Mouse (Mus musculus) effector memory CD4-positive, alpha-beta T cell, adult 7 months (primary cell): Measurements from ENCODE around the gene Cphx3. TPM values are rescaled to one million over a fixed set of nuclear protein-coding genes. Genes with fewer than 3 reads are reported as not detected.

Experiments
- polyA plus RNA-seq: library from polyadenylated mRNA; unstranded; fragments of 100-300 nt; shearing (Covaris generic); gene quantifications from one replicate; pipeline ENCODE4 v1.2.1, GENCODE M21; 2017

The Cphx3 gene
- not detected for polyA plus RNA-seq

DNA sequence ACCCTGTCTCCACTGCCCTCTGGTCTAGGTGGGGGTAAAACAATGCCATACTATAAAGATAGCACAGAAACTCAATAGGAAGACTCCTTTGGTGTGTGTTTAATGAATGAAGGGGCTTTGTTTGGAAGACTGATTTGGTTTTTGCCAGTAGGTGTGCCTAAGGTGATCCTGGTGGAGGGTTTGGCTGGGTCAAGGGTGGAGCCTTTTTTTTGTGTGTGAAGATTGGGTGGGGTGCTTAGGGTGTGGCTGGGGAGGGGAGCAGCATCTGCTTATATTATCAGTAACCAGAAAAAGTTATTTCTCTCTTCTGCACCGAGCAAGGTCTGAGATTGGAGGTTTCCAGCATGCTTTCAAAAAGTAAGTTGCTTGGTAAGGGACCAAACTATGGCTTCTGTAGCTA is at the start of gene Cphx3:
Cphx3 (plus strand) TSS at position 301 of the 400 bp plus-strand sequence.

DNA sequence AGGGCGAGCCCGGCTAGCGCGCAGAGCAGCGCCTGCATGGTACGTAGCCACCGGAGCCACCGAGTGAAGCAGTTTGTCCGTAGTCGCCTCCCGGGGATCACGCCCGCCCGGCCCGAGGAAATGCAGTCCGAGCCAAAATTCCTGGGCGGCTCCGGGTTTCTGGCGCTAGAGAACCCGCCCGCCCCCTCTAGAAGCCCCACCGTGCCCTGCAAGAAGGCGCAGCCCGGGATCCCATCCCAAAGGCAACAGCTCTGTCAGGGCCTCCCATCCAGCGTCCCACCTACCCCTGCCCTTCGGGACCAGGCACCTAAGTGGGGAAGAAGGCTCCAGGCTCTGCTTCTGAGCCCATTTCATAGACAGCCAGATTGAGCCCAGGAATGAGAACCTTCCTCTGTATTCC is 39.5 kb upstream of the Cphx3 start, which contains the start of gene Gm9780:
Gm9780 (minus strand) TSS at position 101 of the 400 bp plus-strand sequence.

DNA sequence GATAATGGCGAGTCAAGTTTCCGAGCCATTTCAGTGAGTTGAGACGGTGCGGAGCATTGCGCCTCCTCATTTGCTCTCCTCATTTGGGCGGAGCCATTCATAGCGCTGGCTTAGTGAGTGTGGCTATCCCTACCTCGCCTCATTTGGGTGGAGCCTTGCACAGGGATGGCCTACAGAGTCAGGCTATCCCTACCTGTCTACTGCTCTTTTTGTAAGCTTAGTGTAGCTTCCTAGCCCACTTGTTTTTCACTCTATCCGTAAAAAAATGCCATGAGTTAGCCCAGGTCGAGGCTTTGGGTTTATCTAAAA is 14.8 kb upstream of the Cphx3 start, which contains the start of gene Tmem254c:
Tmem254c (minus strand) TSS at position 31 of the 309 bp plus-strand sequence.

DNA sequence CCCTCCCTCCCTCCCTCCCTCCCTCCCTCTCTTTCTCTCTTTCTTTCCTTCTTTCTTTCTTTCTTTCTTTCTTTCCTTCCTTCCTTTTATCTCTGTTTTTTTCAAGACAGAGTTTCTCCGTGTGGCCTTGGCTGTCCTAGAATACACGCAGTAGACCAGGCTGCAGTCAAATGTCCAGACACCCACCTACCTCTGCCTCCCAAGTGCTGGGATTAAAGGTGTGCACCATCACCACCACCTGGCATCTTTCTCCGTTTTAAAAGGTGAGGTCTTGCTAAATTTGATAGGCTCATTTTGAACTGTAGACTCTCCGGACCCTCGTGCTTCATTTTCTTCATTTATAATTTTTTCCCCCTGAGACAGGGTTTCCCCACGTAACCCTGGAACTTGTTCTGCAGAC is 881 bp upstream of the Cphx3 start, which contains the start of gene Cphx2:
Cphx2 (plus strand) TSS at position 301 of the 400 bp plus-strand sequence.

DNA sequence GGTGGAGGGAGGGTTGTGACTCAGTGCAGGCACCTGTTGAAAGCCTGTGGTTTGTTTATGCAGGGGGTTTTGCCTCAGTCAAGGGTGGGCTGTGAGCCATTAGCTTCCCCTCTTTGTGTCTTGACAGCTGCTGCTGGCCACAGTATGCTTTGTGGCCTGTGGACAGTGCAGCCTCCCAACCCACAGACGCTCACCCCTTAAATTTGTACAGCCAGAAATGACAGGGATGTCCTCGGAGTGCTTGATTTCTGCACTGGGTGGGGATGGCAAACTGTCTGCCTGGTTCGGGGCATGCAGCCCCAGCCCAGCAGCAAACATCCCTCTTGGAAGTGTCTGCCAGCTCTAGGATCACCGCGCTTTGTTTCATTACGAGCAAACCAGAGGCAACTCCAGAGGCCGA is 36.1 kb downstream of the Cphx3 start, which contains the start of gene Duxbl2:
Duxbl2 (plus strand) TSS at position 200 of the 400 bp plus-strand sequence.

DNA sequence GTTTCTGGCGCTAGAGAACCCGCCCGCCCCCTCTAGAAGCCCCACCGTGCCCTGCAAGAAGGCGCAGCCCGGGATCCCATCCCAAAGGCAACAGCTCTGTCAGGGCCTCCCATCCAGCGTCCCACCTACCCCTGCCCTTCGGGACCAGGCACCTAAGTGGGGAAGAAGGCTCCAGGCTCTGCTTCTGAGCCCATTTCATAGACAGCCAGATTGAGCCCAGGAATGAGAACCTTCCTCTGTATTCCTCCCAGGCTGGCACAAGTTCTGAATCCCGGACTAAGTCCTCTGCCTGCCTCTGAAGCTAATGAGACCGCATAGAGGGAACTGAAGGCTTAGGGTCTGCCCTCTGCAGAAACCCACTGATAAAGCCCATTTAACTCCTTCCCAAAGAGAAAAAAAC is 100.3 kb downstream of the Cphx3 start, which contains the start of gene Plac9b:
Plac9b (minus strand) TSS at position 101 of the 400 bp plus-strand sequence.

DNA sequence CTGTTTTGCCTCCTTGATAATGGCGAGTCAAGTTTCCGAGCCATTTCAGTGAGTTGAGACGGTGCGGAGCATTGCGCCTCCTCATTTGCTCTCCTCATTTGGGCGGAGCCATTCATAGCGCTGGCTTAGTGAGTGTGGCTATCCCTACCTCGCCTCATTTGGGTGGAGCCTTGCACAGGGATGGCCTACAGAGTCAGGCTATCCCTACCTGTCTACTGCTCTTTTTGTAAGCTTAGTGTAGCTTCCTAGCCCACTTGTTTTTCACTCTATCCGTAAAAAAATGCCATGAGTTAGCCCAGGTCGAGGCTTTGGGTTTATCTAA is 124.8 kb downstream of the Cphx3 start, which contains the start of gene Tmem254b:
Tmem254b (minus strand) TSS at position 116 of the 322 bp plus-strand sequence.

DNA sequence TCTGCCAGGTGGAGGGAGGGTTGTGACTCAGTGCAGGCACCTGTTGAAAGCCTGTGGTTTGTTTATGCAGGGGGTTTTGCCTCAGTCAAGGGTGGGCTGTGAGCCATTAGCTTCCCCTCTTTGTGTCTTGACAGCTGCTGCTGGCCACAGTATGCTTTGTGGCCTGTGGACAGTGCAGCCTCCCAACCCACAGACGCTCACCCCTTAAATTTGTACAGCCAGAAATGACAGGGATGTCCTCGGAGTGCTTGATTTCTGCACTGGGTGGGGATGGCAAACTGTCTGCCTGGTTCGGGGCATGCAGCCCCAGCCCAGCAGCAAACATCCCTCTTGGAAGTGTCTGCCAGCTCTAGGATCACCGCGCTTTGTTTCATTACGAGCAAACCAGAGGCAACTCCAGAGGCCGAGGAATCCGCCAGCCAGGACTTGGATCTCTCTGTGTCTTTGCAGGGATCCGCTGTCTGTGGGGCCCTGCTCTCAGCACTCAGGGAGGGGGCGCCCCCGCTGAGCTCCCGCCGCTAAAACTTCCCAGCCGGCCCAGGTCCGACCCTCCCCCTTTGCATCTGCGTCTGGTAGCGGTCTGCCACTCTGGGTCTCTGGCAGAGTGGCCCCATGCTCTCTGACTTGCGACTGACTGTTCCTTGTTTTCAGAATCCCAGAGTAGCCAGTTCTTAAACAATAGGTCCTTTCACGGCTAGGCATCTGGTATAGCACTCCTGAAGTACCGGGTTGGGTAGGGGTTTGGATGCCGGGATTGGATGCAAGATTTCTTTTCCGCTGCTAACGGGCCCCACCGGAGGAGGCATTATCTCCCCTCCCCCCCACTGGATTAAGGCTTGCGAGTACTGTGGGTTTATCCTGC is 175.9 kb downstream of the Cphx3 start, which contains the start of gene Duxbl3:
Duxbl3 (plus strand) TSS at position 207 of the 862 bp plus-strand sequence.

Other genes starting within 250 kb of the Cphx3 start
- gene Anxa11, start 240.1 kb upstream of the Cphx3 start, polyA plus RNA-seq = 37.9 TPM
- gene Plac9a, start 179.2 kb upstream of the Cphx3 start, polyA plus RNA-seq = not detected
- gene Tmem254a, start 154.6 kb upstream of the Cphx3 start, polyA plus RNA-seq = 0.43 TPM
- 1.2 TPM for gene Cphx1, start 144.0 kb upstream of the Cphx3 start, polyA plus RNA-seq
- gene Duxbl1, start 103.7 kb upstream of the Cphx3 start, polyA plus RNA-seq = 0.62 TPM
- gene Gm9780, start 39.6 kb upstream of the Cphx3 start, polyA plus RNA-seq = not detected
- 16.0 TPM for gene Tmem254c, start 14.9 kb upstream of the Cphx3 start, polyA plus RNA-seq
- not detected for gene Cphx2, start 781 bp upstream of the Cphx3 start, polyA plus RNA-seq
- gene Duxbl2, start 36.1 kb downstream of the Cphx3 start, polyA plus RNA-seq = not detected
- 0.50 TPM for gene Plac9b, start 100.2 kb downstream of the Cphx3 start, polyA plus RNA-seq
- gene Tmem254b, start 124.7 kb downstream of the Cphx3 start, polyA plus RNA-seq = 3.6 TPM
- not detected for gene Duxbl3, start 175.7 kb downstream of the Cphx3 start, polyA plus RNA-seq